Mouse (Mus musculus) lung, postnatal 10 days (tissue): Measurements from ENCODE around the gene Alox5ap.
A peak's percentile ranks its signal among the peaks of the same experiment; 100 is the strongest.

ENCODE experiments used
- DNase-seq: peaks from one replicate; pipeline ENCODE4 v3.0.0; 2021

Gene Alox5ap

DNA sequence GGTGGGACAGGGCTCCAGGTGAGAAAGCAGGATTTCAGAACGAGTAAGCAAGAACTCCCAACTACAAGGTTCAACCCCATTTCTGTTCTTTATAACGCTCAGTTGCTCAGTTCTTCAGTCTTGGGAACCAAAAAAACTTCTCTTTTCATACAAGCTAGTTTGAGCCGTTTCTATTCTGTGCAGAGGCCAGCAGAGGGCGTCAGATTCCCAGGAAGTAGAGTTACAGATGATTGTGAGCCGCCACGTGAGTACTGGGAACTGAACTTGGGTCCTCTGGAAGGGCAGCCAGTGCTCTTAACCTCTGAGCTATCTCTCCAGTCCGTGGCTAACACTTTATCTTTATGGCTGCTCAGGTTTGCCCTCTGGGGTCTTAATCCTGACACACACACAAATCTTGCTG is 3.1 kb upstream of the Alox5ap start:
- DNase-seq = no peak

DNA sequence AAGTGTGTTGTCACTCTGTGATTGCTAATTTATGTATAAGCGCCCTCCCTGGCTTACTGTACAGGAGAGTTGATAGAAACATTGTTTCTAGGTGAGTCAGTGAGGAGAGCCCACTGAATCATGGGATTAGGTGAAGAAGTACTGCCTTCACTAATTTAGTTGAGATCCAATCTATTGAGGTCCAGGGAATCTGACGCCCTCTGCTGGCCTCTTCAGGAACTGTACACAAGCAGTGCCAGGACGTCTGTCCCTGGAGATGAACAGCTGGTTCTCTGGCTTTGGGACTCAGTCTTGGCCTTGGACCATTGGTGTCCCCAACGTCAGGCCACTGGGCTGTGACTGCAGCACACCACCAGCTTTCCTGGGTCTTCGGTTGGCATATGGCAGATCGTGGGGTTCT is 2.7 kb upstream of the Alox5ap start:
- peak; percentile 33 for DNase-seq

DNA sequence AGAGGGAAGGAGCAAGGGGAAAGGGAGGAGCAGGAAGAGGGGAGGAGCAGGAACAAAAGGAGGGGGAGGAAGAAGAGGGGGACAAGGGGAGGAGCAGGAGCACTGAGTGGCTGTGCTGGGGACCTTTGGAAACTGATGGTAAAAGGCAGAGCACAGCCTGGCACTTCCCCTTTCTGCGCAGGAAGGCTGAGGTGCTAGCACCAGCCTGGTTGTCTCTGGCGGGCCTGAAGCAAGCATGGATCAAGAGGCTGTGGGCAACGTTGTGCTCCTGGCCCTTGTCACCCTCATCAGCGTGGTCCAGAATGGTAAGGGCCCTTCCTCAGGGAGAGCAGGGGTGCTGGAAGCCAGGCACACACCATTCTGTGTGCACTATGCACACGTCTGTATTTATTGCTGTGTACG is 312 bp downstream of the Alox5ap start:
- no peak for DNase-seq

DNA sequence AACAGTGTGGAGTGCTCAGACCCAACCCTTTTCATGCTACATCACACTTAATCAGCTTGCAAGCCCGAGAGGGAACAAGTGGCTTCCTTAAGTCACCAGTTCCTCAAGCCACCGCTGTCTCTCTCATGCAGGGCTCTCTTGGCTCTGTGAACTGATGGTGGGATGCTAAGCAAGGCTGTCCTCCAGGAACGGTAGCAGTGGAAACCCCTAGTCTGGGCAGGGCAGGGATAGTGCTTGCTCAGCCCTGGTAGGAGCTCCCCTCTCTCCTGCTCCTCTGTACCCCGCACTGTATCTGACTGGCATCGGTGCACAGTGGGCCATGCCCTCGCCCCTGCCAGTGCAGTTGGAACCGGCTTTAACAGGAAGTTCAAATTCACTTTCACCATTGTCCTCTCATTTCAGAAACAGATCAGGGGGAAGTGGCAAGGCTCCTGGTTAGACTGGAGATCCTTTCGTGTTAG is 2.2 kb downstream of the Alox5ap start:
- DNase-seq = no peak

DNA sequence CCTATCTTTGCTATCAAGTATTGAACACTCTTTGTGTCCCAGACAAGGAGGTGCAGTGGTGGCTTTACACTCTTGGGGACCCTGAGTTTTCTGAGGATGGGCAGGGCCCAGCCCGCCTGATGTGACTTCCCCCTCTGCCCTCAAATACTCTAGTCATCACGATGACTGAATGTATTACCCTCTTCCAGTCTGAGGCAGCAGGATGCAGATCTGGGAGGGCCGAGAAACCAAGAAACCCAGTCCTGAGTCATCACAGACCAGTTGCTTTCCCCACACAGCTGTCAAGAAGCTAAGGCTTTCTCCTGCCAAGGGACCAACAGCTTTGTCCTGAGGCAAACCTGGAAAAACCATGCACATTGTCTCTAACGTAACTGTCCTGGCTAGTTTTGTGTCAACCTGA is 2.9 kb downstream of the Alox5ap start:
- no peak for DNase-seq

DNA sequence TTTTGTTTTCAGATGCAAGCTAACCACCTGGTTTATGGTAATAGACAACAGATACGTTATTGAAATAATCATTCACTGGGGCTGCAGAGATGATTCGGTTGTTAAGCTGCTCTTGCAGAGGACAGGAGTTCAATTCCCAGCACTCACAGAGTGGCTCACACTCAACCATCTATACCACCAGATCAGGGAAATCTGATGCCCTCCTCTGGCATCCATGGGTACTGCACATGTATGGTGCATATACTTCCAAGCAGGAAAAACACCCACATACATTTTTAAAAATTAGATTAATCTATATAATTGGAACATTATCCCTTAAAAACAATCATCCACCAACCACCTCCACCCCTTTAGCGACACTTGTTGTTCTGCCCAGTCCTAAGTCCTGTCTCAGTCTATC is 6.7 kb downstream of the Alox5ap start:
- no peak for DNase-seq

DNA sequence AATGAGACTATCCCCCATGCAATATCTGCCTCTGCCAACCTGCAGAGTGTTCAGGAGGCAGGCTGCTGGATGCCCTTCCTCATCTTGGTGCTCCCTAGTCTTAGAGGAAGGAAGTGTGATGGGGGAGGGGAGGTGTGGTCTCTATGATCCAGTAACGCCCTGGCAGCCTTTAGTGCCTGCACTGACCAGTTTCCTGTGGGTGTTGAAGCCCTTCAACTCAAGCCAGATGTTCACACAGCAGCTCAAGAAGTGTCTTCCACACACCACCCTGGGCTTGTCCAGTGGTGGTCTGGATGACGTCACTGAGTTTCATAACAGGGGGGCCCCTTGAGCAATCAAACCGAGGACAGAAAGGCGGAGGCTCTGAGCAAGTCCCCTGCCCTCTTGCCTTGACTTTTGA is 8.0 kb downstream of the Alox5ap start:
- DNase-seq = peak; percentile 73

DNA sequence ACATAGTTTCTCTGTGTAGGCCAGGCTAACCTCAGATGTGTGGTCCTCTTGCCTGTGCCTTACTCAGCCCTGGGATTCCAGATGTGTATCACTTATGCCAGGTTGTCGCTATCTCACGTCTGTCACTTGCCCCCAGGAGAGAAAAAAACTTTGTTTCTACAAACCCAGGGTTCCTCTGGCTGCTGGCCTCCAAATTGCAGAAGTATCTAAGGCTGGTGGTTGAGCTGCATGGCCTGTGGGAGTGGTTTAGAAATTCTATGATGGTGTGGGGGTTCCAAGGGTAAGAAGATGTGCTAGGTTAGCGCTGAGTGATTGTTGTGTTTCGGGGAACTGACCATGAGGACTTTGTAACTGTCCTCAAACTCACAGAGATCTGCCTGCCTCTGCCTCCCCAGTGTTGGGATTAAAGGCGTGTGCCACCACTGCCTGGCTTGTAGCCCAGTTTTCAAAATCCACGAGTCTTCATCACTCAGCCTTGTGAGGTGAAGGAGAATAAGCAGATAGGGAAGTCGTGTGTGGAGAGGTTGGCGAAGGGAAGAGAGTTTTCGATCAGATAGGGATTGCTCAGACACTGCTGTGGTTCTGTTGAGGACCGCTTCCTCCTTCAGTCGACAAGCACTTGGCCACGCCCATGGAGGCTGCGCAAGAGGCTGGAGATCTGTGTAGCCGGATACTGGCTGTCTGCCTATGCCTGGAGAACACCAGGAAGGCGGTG is 10.0 kb downstream of the Alox5ap start:
- peak; percentile 56 for DNase-seq

DNA sequence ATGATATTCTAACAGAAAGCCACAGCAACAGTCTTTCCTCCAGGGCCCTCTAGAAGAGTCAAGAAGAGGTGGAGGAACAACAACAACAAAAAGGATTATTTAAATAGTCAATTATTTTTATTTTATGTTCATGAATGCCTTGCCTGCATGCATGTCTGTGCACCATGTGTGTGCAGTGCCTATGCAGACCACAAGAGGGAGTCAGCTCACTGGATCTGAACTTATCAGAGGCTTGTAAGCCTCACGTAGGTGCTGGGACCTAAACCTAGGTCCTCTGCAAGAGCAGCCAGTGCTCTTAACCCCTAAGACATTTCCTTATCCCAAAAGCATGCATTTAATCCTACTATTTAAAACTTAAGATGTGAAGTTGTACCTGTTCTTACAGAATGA is 10.5 kb downstream of the Alox5ap start:
- DNase-seq = no peak

DNA sequence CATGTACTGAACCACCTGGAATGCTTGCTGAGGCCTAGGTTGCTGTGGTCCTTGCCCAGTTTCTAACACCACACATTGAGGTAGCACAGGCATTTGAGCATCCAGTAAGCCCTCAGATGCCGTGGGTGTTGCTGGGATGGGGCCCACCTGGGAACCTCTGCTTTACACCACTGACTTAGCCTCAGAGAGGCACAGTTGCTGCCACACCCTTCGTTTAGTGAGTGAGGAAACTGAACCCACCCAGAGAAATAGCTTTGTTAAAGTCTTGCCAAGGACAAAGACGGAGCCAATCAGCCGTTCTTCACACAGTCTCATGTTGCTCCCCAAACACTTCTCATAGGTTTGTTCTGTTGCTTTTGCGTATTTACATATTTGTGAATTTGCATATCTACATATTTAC is 13.0 kb downstream of the Alox5ap start:
- DNase-seq = no peak

DNA sequence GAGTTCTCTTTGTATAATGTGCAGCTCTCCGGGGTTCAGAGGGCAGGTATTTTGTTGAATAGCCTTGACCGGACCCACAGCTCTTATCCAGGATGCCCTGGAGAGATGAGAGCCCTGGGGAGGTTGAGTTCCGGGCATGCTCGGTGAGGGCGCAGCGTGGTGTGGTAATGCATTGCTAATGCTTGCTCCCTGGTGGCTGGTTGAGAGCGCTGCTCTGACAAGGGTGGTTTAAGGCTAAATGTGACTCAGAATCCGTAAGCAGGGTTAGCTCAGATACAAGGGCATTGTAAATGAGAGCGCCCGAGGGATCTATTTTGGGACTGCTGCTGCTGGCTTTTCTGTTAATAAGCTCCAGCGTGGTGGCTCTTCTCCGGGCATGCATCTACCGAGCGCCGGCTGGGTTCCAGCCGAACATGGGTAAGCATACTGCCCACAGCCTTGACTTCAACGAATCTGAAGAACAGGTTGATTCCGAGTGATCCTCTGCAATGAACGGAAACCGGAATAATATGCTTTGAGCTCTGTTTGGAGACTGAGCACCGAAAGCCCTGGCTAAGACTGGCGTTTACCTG is 14.8 kb downstream of the Alox5ap start:
- DNase-seq = peak; percentile 36

DNA sequence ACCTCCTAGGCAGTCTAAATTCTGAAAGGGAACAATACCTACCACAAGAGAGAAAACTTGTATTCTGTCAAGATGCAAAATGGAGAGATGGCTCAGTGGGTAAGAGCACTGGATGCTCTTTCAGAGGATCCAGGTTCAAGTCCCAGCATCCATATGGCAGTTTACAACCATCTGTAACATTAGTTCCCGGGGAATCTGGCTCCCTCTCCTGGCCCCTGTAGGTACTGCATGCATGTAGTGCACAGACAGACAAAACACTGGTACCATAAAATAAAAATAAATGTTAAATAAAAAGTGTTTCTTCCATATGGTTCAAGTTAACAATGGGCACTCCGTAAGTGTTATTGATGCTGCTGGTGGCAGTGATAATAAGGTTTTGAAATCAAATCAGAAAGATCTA is 18.4 kb downstream of the Alox5ap start:
- no peak for DNase-seq

DNA sequence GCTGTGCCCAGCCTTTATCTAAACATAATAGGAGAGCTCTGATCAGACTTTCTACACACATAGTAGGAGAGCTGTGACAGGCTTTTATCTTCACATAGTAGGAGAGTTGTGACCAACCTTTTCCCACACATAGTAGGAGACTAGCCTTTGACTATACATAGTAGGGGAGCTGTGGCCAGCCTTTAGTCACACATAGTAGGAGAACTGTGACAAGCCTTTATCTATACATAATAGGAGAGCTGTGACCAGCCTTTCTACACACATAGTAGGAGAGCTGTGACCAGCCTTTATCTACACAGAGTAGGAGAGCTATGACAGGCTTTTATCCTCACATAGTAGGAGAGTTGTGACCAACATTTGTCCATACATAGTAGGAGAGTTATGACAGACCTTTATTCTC is 19.3 kb downstream of the Alox5ap start:
- no peak for DNase-seq

DNA sequence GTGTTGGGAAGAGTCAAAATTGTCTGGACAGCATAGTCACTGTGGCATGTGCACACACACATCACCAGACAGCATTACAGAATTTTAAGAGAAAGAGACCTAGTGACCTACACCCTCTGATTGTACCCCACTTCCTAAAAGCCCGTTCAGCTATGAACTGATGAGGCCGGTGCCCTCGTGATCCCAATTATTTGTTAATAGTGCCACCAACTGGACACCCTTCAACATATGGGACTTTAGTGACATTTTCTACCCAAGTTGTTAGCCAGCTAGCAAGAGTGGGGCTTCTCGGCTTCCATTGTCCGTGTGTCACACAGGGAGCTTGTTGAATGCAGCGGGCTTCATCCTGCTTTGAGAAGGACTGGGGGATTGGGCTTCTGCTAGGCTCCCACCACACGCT is 21.5 kb downstream of the Alox5ap start:
- DNase-seq = peak; percentile 25

DNA sequence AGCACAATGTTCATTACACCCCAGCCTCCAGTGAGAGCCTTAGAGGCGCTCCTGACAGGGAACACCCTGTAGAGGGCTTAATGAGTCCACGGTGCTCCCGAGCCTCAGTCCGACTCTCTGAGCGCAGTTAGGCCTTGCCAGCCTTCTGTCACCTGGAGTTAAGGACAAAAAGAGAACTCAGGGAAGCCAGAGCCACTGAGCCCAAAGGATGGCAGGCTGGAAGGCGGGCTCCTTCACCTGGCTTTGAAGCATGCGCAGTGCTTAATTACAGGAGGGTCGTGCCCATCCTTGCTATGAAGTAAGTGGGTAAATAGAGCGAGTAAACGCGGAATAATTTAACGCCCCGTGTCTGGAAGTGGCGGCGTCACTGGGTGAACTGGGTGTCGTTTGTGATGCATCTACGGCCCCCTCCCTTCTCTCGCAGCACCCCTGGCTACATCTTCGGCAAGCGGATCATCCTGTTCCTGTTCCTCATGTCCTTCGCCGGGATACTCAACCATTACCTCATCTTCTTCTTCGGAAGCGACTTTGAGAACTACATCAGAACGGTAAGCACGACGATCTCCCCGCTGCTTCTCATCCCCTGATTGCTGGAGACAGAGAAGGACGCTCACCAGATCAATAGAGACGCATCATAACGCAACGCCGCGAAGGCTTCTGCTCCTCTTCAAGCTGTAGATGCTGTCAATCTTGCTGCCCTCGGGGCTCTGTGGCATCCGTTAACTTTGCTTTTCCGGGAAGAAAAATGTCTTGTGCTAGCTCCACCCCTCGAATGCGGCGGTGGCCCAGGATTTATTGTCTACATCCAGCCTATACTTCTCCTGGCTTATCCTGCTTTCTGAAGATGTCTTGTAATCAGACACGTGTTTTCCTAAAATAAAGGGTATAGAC is 22.8 kb downstream of the Alox5ap start:
- no peak for DNase-seq

DNA sequence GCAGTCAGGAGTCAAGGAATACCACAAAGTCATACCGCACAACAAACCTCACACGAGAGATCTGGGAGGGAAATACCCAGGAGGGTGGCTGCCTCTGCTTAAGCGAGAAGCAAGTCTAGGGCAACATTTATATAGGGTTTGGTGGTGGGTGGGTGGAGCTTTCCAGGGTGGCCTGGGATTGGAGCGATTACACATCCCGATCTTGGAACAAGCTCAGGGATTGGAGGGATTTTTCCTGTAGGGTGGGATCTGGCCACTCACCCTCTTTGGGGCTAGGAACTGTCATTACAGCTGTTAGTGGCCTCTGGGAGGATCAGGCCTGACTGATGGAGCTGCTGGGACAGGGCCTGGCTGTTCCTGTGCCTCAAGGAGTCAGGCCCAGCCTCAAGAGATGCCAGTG is 26.7 kb downstream of the Alox5ap start:
- no peak for DNase-seq

DNA sequence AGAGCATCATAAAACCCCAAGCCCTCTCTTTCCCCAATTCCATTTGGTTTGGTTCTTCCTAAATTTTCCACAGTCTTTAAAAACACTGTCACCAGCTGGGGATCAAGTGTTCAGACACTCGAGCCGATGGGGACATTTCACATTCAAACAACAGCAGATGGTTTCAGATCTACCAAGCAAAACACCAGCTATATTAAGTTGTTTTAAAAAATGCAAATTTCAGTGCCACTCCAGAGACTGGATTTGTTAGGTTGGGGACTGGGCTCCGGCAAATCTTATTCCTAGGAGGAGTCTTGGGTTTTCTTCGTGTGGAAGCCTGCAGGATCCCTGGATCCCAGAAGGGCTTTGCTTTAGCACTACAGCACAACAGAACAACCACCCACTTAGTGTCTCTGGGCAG is 28.5 kb downstream of the Alox5ap start:
- DNase-seq = no peak

DNA sequence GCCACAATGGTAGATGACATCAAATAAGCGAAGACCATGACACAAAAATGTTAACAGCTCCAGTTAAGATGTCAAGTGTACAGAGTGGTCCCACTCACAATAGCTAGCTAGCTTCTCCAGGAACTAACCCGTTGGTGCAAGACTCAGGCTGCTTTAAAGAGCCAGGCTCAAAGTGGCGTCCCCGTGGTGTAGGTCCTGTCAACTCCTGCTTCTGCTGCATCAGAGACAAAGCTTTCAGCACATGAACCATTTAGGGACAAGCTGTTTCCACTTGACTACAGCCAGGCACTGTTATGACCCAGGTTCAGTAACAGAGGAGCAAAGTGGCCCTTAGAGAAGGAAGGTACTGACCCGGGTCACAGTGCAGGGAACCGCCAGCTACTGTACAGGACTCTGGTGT is 32.2 kb downstream of the Alox5ap start:
- no peak for DNase-seq

DNA sequence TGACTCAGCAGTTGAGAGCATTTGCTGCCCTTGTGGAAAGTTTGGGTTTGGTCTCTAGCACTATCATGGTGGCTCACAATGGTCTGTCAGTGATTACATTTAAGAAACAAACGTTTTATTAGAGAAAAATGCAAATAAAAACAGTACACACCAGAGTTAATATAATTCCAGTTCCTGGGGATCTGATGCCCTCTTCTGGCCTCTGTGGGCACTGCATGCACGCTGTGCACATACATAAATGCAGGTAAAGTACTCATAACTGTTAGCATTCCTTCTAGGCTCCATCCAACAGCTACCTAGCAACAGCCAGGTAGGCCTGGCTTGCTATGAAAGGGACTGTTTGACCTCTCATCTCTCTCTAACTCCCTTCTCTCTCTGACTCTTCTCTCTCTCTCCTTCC is 32.9 kb downstream of the Alox5ap start:
- DNase-seq = no peak

DNA sequence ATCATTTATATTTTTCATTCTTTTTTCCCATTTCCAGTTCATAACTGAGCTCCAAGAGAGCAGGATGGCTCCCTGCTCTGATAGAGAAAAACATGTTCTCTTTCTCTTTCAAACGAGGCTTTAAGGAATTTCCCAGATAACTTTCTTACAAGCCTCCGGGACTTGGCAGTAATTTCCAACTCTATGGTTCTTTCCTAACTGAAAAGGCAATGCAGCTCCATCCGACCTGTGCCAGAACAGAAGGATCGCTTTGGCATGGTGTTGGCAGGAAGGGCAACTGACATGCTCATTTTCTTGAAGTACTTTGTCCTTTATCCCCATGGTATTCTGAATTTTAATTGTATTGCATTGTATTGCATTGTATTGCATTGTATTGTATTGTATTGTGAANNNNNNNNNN is 33.7 kb downstream of the Alox5ap start:
- no peak for DNase-seq

DNA sequence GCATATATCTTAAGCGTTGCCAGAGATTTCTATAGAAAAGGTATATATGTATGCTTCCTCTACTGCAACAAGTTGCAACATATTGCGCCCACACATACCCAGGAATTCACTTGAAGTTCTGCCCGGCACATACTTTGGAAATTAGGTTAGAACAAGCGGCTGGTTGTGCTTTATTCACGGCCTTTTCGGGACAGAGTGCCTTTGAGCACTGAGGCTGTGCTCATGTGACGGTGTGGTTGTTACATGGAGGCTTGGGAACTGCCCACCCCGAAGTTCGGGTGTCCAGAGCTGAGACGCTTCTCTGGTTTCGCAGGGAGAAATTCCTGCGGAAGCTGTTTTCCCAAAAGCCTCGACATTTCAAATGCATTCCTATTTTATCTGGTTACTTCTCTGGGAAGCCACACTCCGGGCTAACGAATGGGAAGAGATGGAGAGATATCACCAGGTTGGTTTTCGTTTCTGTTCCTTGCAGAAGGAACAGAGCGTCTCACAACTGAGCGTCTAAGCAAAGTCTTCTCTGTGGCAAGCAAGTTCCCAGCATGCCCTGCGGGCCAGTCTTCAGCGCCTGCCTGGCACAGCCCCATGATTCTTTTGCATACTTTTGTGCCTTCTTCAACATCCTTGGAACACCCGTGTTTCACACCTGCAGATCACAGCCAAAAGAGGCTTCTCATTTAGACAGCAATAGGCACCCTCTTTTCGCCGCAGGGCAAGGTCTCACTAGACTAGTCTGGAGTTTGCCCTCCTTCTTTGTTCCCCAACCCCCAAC is 48.5 kb downstream of the Alox5ap start:
- DNase-seq = peak; percentile 54

DNA sequence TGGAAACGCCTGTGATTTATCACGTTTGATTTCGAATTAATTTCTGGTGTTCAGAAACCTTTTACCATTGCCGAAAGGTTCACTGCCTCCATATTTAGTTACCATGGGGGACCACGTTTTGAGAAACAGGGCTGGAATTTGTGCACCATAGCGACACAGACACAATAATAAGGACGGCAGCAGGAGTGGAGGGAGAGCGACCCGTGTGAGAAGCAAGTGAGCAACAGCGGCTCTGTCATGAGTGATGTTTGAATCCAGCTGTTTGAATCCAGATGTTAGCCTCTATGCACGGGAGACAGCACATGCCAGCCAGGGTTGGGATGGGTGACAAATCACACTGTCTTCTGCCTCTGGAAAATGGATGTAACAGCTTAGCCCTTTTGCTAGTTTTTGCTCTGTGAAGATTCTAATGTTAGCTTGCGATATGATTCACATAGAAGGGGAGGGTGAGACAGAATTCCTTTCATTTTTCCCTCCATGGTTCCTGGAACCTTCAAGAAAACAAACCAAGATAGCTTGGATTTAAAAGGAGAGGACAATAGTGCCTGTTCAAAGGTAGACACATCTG is 50.0 kb downstream of the Alox5ap start:
- no peak for DNase-seq

DNA sequence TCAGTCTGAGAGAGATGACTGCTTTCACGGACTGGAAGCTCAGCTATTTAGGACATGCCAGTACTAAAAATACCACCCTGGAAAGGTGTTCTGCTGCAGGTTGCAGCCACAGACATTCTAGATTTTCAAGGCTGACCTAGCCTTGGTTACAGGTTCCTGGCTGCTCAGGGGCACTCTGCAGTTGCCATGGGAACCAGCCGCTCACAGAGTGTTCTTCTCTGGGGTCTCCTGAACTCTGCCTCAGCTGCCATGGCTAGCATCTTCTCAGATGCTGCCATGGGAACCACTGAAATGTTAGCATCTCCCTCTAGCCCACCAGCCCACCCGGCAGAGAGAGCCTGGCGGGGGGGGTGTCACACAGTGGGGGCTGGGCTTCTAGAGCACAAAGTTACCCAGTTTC is 52.4 kb downstream of the Alox5ap start:
- DNase-seq = no peak
